Mouse (Mus musculus) common myeloid progenitor, adult 5-6 weeks (primary cell): Measurements from ENCODE around the gene Scd4. TPM values are rescaled to one million over a fixed set of nuclear protein-coding genes. Genes with fewer than 3 reads are reported as not detected.
"Not testable (repeated sequence)": the region's sequence is repeated elsewhere in the genome, so short reads cannot be mapped to it uniquely, and the experiment has no call there.

Experiments
- ATAC-seq: replicated peaks from 2 replicates; pipeline ENCODE4 v1.8.0; 2016; ENCODE audit warnings: low read depth, mild to moderate bottlenecking, moderate TSS enrichment, inconsistent platforms; ENCODE audit not compliant: poor library complexity, severe bottlenecking
- total RNA-seq: library from RNA; stranded (forward); fragments of 200-1000, 187-1606 nt; gene quantifications from 2 replicates; pipeline ENCODE4 v1.2.3, GENCODE M21; 2017

Scd4 gene
- total RNA-seq, 1 experiment from 2014 or later = 0.14 TPM

DNA sequence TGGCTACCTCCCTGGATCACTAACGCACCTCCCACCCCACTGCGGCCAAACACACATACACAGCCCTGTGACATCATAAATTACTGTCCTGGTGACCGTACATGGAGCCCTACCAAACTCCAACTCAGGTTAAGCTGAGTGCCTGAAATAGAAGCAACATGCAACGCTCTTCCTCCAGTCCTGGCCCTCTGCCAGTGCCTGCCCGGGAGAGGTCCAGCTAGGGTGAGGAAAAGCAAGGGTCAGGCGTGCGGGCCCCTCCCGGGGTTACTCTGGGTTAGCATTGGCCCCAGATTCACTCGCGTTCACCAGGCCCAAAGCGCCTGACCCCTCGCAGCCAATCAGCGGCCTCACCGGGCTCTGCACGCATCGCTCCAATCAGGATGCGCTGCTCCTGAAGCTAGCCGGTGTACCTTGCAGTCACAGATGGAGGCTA lies 18.5 kb upstream of the Scd4 start:
- peak; percentile 88 for ATAC-seq

DNA sequence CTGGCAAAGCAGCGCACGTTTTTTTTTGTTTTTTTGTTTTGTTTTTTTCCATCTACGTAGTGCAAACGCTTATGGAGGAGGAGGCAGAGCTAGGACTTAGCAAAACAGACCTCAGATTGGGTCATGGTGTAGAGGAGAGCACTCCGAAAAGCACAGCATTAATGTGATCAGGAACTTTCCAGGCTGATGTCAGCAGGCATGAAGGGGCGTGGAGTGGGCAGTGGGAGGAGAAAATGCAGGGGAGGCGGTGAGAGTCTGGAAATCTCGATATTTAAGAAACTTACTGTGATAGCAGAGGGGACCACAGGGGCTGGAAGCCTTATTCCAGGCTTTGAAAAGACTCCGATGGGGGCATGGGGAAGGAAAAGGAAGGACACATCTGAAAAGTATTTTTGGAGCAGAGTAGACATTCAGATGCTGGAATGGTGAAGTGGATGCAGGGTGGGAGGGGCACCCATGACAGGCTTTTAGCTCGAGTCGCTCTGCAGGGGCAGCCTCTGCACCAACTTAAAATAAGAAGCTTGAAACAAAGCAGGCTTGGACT lies 17.9 kb upstream of the Scd4 start:
- ATAC-seq = peak; percentile 64

DNA sequence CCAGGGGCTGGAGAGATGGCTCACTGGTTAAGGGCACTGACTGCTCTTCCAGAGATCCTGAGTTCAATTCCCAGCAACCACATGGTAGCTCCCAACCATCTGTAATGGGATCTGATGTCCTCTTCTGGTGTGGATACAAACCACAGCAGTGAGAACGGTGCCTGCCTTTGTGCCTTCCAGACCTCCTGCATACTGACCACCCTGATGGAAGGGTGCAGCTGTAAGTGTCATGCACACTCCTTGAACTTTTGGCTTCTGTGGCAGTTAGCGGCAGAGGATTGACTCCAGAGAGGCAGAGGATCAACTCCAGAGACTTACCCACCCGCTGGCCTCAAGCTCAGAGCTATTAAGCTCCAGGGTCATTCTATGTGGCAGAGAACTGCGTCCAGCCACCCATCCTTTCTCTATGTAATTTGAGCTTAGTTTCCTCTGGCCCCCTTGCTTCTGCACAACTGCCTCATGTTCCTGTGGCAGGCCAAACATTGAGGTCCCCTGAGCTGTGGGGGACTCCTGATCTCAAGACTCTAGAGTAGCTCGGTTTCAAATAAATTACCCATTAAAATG lies 16.1 kb upstream of the Scd4 start:
- no peak for ATAC-seq

GRCm38 (mm10) chr19:44317391-44317790 lies 15.5 kb upstream of the Scd4 start:
- ATAC-seq = no peak

DNA sequence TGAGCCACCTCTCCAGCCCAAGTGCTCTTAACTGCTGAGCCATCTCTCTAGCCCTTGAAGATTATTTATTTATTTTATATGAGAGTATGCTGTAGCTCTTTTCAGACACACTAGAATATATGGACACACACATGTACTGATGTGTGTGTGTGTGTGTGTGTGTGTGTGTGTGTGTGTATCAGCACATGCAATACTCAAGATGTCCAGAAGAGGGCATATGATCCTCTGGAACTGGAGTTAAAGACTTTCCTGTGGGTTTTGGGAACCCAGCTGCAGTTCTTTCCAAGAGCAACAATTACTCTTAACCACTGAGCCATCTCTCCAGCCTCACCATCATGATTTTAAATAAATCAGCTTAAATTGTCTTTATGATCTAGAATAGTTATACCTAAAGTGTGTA lies 14.3 kb upstream of the Scd4 start:
- no peak for ATAC-seq

DNA sequence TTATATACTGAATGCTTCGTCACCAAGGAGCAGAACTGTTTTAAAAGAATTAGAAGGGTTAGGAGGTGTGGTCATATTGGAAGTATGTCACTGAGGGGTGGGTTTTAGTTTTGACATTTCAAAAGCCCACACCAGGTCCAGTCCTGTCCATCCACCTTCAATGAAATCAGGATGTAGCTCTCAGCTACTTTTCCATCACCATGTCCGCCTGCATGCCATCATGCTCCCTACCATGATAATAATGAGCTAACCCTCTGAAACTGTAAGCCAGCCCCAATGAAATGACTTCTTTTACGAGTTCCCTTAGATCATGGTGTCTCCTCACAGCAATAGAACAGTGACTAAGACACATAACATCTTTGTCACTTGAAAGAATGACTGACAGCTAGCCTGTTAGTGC lies 12.6 kb upstream of the Scd4 start:
- no peak for ATAC-seq

DNA sequence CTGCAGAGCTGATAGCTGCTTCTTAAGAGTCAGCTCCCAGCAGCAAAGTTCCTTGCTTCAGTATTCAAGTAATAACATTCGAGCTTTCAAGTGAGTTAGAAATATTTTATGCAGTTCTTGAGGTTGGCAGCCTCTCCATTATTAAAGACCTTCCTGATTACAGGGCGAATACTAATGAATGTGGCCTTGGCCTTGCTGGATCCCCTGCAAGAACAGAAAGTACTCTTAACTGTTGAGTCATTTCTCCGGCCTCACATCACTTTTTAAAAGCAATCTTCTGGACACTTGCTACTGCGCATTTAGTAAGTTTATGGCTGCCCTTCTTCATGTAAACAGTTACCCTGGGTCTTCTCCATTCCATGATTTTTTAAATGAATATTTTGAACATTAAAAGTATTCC lies 11.7 kb upstream of the Scd4 start:
- no peak for ATAC-seq

DNA sequence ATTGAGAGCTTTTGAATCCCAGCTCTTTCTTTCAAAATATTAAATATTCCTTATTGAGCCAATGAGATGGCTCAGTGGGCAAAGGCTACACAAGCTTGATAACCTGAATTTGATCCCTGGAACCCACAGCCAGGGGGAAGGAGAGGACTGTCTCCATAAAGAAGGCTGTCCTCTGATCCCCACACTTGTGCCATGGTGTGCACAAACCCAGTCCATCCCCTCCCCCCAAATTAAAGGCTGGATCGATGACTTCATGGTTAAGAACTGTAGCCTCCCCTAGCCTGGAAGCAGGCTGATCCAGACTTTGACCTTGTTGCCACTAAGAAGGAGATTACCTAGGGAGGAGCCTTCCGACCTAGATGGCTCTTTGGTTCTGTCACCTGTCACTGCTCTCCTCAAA lies 11.3 kb upstream of the Scd4 start:
- ATAC-seq = no peak

GRCm38 (mm10) chr19:44329566-44329965 lies 3.3 kb upstream of the Scd4 start:
- no peak for ATAC-seq

DNA sequence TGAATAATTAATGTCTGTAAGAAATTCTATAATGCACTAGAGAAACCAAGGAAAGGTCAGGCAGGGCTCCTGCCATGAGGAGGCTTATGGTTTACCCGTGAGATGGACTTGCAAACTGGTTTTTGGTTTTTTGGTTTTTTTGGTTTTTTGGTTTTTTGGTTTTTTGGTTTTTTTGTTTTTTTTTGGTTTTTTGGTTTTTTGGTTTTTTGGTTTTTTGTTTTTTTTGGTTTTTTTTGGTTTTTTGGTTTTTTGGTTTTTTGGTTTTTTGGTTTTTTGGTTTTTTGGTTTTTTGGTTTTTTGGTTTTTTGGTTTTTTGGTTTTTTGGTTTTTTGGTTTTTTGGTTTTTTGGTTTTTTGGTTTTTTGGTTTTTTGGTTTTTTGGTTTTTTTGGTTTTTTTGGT lies 1.8 kb upstream of the Scd4 start:
- ATAC-seq = not testable (repeated sequence)

- ATAC-seq = peak; percentile 63
Observed at GRCm38 (mm10) chr19:44331911-44332310, 981 bp upstream of the Scd4 start.

- peak; percentile 32 for ATAC-seq
Observed at GRCm38 (mm10) chr19:44332326-44332725, 566 bp upstream of the Scd4 start.

- no peak for ATAC-seq
Observed at GRCm38 (mm10) chr19:44333991-44334390, 1.1 kb downstream of the Scd4 start.

DNA sequence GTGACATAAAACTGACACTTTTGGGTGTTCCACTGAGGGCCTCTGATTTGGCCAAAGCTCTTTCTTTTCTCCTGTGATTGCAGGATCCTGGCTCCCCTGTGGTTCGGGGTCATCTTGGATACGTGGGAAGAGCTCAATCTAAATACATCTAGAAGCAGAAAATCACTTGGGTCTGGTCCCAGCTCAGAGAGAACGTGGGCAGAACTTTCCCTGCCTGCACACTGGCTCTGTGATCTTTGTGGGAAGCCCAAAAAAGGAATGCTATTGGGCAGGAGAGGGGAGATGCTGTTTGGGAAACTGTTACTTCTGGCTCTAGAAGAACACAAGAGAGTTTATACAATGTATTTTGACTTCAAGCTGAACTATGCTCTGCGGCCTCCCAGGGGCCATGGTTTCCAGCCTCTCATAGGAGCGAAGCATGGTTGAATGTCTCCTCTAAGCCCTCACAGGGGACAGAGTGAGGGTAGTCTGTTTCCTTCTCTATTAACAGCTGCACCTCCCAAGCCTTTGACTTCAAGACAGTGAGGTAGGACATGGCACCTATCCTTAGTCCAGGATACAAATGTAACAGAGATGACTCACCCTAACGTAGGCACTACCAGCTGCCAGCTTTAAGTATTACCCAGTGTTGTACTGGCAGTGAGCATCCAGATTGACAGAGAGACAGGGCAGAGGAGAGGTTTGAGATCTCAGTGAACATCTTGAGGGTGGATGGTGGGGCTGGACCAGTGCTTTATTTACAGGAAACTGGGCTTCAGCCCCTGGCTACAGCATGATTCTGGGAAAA lies 3.2 kb downstream of the Scd4 start:
- no peak for ATAC-seq

DNA sequence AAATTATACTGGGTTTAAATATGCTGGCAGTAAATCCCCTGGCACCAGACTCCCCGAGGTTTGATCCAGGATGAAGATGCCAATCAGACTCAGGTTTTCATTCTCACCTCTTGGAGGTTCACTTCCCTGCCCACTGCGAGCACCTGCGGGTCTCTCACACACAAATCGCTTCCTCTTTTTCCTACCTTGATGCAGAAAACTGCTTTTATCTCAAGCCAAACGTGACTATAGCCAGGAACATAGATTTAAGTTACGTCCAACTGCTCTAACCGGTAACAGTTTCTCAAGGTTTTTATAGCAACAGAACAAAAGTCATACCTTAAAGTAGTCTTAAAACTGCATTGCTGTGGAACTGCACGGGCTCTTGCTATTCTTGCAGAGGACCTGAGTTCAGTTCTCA lies 16.8 kb downstream of the Scd4 start:
- no peak for ATAC-seq

DNA sequence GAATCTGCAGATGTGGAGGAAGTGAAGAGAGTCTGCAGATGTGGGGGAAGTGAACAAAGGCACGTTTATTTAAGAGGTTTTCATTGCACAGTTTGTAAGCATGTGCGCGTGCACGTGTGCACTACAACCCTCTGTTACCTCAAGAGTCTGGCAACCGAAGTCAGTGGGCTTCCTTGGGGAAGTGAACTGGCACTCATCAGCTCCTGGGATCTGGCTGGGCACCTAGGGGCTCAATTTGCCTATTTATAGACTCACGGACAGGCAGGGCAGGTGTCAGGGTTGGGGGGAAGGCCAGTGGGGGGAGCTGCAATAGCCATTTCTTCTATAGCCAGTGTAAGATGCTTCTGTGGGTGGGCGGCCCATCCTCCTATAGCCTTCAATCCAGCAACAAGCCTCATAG lies 18.9 kb downstream of the Scd4 start:
- ATAC-seq = no peak

DNA sequence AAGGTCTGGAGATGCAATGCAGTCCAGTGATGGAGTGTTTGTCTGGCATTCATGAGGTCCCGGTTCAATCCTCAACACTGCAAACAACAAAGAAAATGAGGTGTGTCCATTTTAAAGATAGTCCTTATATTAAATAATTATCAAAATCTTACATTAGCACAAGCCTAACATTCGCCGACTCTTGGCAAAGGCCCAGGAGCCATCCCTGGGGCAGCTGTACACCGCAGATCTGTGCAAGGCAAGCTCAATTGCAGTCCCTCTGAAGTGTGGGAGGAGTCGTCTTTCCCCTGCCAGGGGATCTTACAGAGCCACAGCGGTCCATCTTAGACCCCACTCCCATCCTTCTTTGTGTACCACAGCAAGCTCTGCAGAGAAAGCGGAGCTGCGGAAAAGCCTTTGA lies 25.8 kb downstream of the Scd4 start:
- no peak for ATAC-seq

GRCm38 (mm10) chr19:44363529-44363928 lies 30.6 kb downstream of the Scd4 start:
- ATAC-seq = peak; percentile 98

DNA sequence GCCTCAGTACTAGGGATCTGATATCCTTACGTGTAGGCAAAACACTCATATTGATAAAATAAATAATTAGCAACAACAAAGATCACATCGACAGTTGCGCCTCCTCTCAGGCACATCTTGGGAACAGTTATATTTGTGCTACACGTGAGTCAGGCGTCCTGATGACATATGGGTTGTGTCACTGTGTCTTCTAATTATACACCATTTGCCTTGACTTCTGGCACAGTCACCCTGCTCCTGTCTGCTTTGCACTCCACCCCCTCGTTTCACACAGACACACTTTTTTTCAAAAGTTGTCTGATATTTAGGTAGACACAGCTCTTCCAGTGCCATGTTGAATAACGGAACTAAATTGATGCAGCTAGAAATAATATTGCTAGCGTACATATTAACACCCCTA lies 31.1 kb downstream of the Scd4 start:
- no peak for ATAC-seq

GRCm38 (mm10) chr19:44365733-44366132 lies 32.8 kb downstream of the Scd4 start:
- no peak for ATAC-seq

DNA sequence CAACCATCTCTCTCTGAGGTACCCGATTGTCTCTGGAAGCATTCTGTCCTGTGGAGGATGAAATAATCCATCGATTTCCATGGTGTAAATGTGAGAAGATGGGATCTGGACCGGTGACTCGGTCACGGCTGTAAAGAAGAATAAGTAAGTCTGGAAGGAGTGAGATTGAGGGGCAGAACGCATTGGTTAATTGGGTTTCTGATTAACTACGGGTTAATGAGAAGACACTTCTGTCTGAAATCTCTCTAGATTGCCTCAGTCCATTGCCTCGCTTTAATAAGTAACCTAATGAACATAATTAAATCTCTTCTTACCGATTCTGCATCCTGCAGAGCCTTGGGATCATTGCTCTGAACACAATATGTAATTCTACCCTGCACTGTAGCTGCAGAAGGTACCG lies 34.2 kb downstream of the Scd4 start:
- ATAC-seq = not testable (repeated sequence)

GRCm38 (mm10) chr19:44369371-44369770 lies 36.5 kb downstream of the Scd4 start:
- no peak for ATAC-seq
